Mouse (Mus musculus): ENCODE data around the gene Mecom. TPM values are rescaled to one million over a fixed set of nuclear protein-coding genes. Genes with fewer than 3 reads are reported as not detected.

Gene Mecom
- polyA plus RNA-seq, 1 experiment = not detected

DNA sequence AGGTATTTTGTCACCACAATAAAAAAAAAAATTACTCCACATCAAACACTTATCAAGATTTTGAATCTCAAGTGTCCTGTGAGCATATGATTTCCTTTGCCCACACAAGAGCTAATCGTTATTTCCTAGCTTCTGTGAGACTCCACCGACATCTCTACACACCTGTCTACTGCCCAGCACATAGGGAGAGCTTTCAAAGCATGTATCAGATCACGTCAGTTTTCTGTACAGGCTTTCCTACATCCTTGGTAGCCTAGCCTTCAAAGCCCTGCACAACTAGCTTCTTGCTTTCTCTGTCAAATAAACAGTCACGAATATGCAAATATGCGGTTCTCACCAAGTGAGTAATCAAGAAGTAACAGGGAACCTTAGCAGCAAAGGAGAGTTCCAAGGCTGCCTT, 157.5 kb downstream of the Mecom start:
- Histone ChIP-seq H3K27ac (ENCODE audit: insufficient read depth, low read depth, low read length) (no peak overlapping the region), H3K4me3 (ENCODE audit: insufficient read depth, low read length) (no peak overlapping the region), H3K4me1 (ENCODE audit: control insufficient read depth, insufficient read depth, low read length) (no peaks in the 10 kb centered on the region)
- TF ChIP-seq CTCF (IDR thresholded peaks at IDR 0.05; ENCODE audit: low read depth, low read length) (no peak), POLR2A (IDR thresholded peaks at IDR 0.05; ENCODE audit: borderline replicate concordance, low read depth, low read length) (no peak)

DNA sequence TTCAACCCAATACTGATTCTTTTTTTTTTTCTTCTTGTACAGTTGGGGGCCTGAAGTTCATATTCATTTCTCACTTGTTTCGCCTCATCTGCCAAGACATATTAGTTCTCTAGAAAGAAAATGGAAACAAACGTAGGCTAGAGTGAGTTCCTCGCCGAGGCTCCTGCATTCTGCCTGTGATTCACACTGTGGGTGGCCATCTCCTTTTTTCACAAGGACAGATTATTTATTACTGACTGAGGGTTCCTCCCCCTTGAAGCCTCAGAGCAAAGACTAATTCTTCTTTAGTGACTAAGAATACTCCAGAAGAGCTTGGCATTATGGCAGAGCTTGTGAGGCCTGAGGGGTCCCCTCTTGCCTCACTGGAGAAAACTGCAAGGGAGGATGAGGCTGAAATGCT, 167.5 kb downstream of the Mecom start:
- no peak overlapping the region for H3K27ac ChIP-seq (ENCODE audit: insufficient read depth, low read depth, low read length)
- no peak overlapping the region for H3K4me3 ChIP-seq (ENCODE audit: insufficient read depth, low read length)
- no peak for TF ChIP-seq CTCF (IDR thresholded peaks at IDR 0.05; ENCODE audit: low read depth, low read length)
- no peak for TF ChIP-seq POLR2A (IDR thresholded peaks at IDR 0.05; ENCODE audit: borderline replicate concordance, low read depth, low read length)
- no peaks in the 10 kb centered on the region for H3K4me1 ChIP-seq (ENCODE audit: control insufficient read depth, insufficient read depth, low read length)

- Histone ChIP-seq H3K4me1 (ENCODE audit: control insufficient read depth, insufficient read depth, low read length) (no peaks in the 10 kb centered on the region), H3K4me3 (ENCODE audit: insufficient read depth, low read length) (no peak overlapping the region), H3K27ac (ENCODE audit: insufficient read depth, low read depth, low read length) (no peak overlapping the region)
- TF ChIP-seq CTCF (IDR thresholded peaks at IDR 0.05; ENCODE audit: low read depth, low read length) (no peak), POLR2A (IDR thresholded peaks at IDR 0.05; ENCODE audit: borderline replicate concordance, low read depth, low read length) (no peak)
These were observed 168.5 kb downstream of the Mecom start for GRCm38 (mm10) chr3:30379301-30379700.

- no peak for TF ChIP-seq POLR2A (IDR thresholded peaks at IDR 0.05; ENCODE audit: borderline replicate concordance, low read depth, low read length)
- TF ChIP-seq CTCF (IDR thresholded peaks at IDR 0.05; ENCODE audit: low read depth, low read length) = no peak
- Histone ChIP-seq H3K27ac (ENCODE audit: insufficient read depth, low read depth, low read length) (no peak overlapping the region), H3K4me1 (ENCODE audit: control insufficient read depth, insufficient read depth, low read length) (no peaks in the 10 kb centered on the region), H3K4me3 (ENCODE audit: insufficient read depth, low read length) (no peak overlapping the region)
These were observed 176.3 kb downstream of the Mecom start for GRCm38 (mm10) chr3:30371472-30371871.

GRCm38 (mm10) chr3:30370860-30371455, 176.8 kb downstream of the Mecom start:
- Histone ChIP-seq H3K4me3 (ENCODE audit: insufficient read depth, low read length) (no peak overlapping the region), H3K4me1 (ENCODE audit: control insufficient read depth, insufficient read depth, low read length) (no peaks in the 10 kb centered on the region), H3K27ac (ENCODE audit: insufficient read depth, low read depth, low read length) (no peak overlapping the region)
- no peak for TF ChIP-seq CTCF (IDR thresholded peaks at IDR 0.05; ENCODE audit: low read depth, low read length)
- TF ChIP-seq POLR2A (IDR thresholded peaks at IDR 0.05; ENCODE audit: borderline replicate concordance, low read depth, low read length) = no peak

DNA sequence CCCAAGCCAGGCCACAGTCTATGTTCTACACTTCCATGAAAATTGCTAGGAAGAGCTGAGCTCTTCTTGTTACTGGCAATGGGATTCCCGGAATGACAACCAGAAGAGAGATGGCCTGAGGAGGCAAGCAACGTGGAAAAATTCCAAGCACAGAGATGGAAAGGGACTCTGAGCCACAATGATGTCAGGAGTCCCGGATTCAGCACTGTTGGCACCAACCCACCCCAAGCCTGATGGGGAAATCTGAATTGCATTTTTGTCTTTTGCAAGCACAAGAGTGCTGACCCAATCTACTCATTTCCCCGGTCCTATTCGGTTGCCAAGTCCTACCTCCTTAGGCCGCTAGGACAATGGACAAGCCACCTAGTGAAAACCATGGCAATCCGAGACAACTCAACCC, 181.2 kb downstream of the Mecom start:
- no peaks in the 10 kb centered on the region for H3K4me1 ChIP-seq (ENCODE audit: control insufficient read depth, insufficient read depth, low read length)
- no peak for TF ChIP-seq POLR2A (IDR thresholded peaks at IDR 0.05; ENCODE audit: borderline replicate concordance, low read depth, low read length)
- TF ChIP-seq CTCF (IDR thresholded peaks at IDR 0.05; ENCODE audit: low read depth, low read length) = no peak
- H3K4me3 ChIP-seq (ENCODE audit: insufficient read depth, low read length) = no peak overlapping the region
- H3K27ac ChIP-seq (ENCODE audit: insufficient read depth, low read depth, low read length) = no peak overlapping the region

DNA sequence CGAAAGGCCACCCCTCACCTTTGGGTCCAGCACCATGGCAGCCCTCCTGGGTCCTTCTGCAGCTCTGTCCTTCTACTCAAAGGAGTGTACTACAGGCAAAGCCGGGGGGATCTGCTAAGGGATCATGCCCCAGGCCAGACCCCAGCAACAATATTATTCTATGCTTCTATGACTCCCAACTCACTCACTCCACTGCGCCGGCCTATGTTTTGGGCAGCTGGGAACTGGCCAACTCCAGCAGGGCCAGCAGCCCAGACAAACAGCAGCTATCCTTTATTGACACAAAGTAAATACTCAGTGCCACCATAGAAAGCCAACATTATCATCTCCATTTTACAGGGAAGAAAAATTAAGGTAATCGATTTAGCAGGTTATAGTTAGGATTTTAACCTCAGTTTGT, 186.6 kb downstream of the Mecom start:
- no peak overlapping the region for H3K27ac ChIP-seq (ENCODE audit: insufficient read depth, low read depth, low read length)
- TF ChIP-seq POLR2A (IDR thresholded peaks at IDR 0.05; ENCODE audit: borderline replicate concordance, low read depth, low read length) (no peak), CTCF (IDR thresholded peaks at IDR 0.05; ENCODE audit: low read depth, low read length) (no peak)
- no peak overlapping the region for H3K4me3 ChIP-seq (ENCODE audit: insufficient read depth, low read length)
- no peaks in the 10 kb centered on the region for H3K4me1 ChIP-seq (ENCODE audit: control insufficient read depth, insufficient read depth, low read length)

DNA sequence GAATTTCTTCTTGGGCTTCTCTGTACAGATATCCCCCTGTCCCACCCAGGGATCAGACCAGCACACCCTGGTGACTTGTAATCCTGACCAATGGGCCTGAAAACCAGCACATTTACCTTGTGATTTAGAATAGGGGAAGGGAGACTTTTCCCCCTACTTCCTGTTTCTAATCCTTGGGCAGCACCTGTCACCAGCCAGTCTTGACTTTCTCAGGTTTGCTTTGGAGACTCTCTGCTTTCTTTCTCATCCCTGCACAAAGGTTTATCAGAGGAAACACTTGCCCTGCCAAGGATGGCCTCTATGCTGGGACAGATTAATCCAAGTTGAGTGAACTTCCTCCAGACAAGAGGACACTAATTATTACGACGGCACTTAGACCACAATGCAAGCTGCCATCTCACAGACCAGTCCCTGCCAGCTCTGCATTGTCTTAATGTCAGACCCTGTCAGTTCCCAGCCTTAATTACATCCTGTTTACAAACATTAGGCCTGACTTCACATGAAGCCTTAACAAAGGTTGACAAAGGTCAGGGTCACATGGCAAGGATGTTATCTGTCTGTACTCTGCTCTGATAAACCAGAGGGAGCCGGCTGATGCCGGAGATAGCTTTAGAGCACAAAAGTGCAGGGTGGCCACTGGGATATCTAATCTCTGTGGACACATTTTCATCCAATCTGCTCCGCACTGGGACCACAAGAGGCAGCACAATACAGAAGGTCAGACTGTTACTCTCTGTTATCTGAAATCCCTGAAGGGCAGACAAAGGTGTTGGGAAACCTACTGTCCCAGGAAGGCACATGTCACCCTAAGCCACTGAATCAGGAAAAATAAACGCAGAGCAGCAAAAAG, 193.7 kb downstream of the Mecom start:
- H3K4me1 ChIP-seq (ENCODE audit: control insufficient read depth, insufficient read depth, low read length) = no peaks in the 10 kb centered on the region
- no peak for TF ChIP-seq CTCF (IDR thresholded peaks at IDR 0.05; ENCODE audit: low read depth, low read length)
- no peak for TF ChIP-seq POLR2A (IDR thresholded peaks at IDR 0.05; ENCODE audit: borderline replicate concordance, low read depth, low read length)
- H3K27ac ChIP-seq (ENCODE audit: insufficient read depth, low read depth, low read length) = no peak overlapping the region
- no peak overlapping the region for H3K4me3 ChIP-seq (ENCODE audit: insufficient read depth, low read length)

DNA sequence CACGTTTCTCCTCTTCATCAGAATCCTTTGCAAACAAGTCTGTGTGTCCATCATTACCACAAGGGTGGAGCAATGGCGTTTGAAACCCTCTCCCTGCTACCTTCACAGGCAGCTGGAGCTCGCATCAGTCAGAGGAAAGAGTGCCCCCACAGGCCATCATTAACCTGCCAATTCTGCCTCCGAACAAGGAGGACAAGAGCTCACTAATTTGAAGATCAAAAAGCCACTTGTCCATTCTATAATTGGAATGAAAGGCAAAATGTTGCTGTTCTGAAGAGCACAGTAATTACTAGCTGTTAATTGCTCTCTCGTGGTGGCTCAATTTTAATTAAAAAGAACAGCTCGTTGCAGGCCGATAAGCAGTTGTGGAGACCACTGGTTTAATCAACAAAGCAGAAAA, 198.5 kb downstream of the Mecom start:
- no peak overlapping the region for H3K4me3 ChIP-seq (ENCODE audit: insufficient read depth, low read length)
- no peaks in the 10 kb centered on the region for H3K4me1 ChIP-seq (ENCODE audit: control insufficient read depth, insufficient read depth, low read length)
- TF ChIP-seq CTCF (IDR thresholded peaks at IDR 0.05; ENCODE audit: low read depth, low read length) (no peak), POLR2A (IDR thresholded peaks at IDR 0.05; ENCODE audit: borderline replicate concordance, low read depth, low read length) (no peak)
- H3K27ac ChIP-seq (ENCODE audit: insufficient read depth, low read depth, low read length) = no peak overlapping the region

DNA sequence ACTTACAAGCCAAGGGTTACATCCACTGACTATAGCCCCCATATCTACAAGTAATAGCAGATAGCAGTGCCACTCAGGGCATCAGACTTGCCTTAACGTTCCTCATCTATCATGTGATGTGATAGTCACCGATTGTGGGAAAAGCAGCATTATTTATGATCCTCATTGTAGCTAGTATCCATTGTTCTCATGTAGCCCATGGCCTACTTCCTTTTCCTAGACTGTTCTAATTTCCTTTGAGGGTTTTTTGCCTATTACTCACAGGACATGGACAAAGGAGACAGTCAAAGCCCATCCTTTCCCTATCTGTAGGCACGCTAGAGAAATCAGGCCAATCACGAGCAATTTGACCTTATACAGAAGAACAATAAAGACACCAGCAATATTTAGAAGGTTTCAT, 203.7 kb downstream of the Mecom start:
- H3K27ac ChIP-seq (ENCODE audit: insufficient read depth, low read depth, low read length) = no peak overlapping the region
- H3K4me1 ChIP-seq (ENCODE audit: control insufficient read depth, insufficient read depth, low read length) = no peaks in the 10 kb centered on the region
- TF ChIP-seq CTCF (IDR thresholded peaks at IDR 0.05; ENCODE audit: low read depth, low read length) (no peak), POLR2A (IDR thresholded peaks at IDR 0.05; ENCODE audit: borderline replicate concordance, low read depth, low read length) (no peak)
- no peak overlapping the region for H3K4me3 ChIP-seq (ENCODE audit: insufficient read depth, low read length)
